Mouse (Mus musculus) left cerebral cortex, adult 8-10 months (tissue): ENCODE data around the gene Gas8. TPM values are rescaled to one million over a fixed set of nuclear protein-coding genes. Genes with fewer than 3 reads are reported as not detected.
A peak's percentile ranks its signal among the peaks of the same experiment; 100 is the strongest.
"Not testable (repeated sequence)": the region's sequence is repeated elsewhere in the genome, so short reads cannot be mapped to it uniquely, and the experiment has no call there.

ENCODE experiments used
- DNase-seq, 2 experiments: peaks; one replicate each; pipeline ENCODE4 v3.0.0; 2022; ENCODE audit warnings: low spot score in 2 of 2
- total RNA-seq, 4 experiments: library from RNA; stranded (reverse); gene quantifications; 2 replicates each; pipeline ENCODE4 v1.2.4; 2022

Gene Gas8
- total RNA-seq, 4 experiments from 2014 or later, result 20.3 to 31.0 (median 26.1) TPM

DNA sequence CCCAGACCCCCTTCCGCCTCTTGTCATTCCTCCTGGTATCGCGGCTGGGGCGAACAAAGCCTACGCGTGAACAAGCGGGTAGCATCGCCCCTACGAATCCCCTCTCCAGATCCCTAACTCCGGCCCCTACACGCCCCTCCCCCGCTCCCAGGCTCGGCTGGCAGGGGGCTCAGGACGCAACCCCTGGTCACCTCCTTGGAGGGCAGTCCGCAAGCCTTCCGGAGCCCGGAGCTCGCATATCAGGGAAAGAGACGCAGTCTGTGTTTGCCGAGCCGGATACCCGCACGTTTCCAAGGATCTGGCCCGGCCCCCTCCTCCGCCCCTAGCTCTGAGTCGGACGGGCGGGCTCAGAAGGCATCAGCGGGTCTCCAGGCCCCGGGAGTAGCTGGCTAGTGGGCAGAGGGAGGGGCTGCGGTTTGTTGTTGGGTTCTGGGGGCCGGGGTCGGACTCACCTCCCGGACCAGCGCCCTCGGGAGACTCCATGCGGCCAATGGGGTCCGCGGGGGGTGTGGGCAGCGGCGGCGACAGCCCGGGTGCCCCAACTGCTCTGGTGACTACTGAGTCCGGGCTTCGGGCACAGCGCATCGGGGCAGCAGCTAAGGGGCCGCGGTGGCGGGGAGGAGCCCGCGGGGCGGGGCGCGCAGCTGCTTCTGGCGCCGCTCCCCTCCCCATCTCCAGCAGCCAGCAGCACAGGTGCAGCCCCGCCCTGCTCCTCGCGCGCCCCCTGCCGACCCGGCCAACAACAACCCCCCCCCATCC, 3.7 kb upstream of the Gas8 start, which contains the start of gene Dbndd1:
Gene Dbndd1 (minus strand): TSS at position 683 of the 759 bp plus-strand sequence.
- DNase-seq, result peak; percentile 30 to 62

DNA sequence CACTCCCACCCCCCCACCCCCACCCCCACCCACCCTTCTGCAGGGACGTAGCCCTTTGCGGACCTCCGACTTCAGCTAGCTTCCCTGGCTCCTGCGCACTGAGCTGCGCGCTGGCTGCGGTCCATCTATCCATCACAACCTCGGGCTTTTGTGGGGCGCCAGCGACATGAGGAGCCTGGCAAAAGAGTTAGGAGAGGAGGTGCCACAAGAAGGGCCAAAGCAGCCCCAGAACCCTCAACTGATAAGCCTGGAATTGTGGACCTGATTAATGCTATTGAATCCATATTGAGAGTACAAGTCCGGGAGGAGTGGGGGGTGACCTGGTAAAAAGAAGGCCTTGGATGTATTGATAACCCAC, 3.1 kb upstream of the Gas8 start:
- DNase-seq, result no peak

DNA sequence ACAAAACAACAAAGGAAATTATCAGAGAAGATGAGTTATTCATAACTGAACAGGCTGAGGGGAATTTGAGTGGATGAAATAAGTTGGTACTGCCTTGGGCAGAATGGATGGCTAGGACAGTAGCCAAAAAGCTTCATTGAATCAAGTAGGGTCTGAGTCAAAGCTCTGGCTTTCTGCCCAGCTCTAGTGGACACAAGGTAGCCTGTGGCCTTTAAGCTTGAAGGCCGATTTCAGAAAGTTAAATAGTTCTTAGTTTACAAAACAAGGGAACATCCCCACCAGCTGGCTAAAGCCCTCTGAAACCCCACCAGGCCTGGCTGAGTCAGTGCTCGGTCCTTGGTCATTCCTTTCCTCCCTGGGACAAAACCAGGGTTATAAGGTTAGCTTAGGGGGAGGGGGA, 2.0 kb upstream of the Gas8 start:
- no peak for DNase-seq

DNA sequence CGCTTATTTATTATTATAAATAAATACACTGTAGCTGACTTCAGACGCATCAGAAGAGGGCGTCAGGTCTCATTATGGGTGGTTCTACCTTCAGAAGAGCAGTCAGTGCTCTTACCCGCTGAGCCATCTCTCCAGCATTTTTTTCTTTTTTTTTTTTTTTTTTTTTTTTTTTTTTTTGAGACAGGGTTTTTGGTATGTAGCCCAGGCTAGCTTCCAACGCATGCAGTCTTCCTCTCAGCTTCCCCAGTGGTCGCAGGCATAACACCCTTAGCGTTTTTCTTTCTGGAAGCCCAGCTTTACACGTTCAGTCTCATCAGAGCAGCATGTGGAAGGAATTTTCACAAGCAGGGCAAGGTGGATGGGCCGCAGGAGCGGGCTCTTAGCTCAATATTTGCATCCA, 462 bp upstream of the Gas8 start:
- DNase-seq, result no peak

DNA sequence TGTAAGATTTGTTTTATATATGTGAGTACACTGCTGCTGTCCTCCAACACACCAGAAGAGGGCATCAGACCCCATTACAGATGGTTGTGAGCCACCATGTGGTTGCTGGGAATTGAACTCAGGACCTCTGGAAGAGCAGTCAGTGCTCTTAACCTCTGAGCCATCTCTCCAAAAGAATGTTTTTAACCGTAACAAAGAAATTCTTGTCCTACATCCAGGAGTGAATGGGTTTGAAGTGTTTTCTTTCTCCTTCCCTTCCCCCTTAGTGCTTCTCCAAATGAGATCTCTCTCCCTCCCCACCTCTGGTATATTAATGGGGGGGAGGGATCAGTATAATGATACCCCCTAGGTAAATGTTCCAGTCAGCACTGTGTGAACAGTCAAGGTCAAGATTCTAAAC, 1.4 kb downstream of the Gas8 start:
- not testable (repeated sequence) for DNase-seq

DNA sequence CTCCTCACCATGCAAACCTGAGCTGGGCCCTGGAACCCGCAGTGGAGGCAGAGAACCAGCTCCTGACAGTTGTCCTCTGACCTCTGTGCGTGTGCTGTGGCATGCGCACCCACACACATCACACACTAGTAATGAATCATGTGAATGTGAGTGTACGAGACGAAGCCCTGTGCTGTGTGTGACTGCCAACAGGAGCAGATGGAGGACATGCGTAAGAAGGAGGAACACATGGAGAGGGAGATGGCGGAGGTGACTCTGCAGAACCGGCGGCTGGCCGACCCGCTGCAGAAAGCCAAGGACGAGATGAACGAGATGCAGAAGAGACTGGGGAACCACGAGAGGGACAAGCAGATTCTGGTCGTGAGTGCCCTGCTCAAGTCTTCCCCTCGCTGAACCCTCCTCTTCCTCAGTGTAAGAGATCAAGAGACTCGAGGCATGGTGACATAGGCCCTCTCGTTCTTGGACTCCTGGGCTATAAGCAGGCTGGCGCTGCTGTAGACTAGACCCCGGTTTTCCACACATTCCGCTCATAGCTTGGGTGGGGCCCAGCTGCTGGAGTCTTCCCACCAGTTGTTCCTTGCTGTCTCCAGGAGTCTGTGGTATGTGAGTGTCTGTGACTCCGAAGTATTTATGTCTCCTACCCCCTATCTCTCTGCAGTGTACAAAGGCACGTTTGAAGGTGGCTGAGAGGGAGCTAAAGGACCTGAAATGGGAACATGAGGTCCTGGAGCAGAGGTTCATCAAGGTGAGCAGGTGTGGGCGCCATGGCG, 9.3 kb downstream of the Gas8 start:
- DNase-seq, result peak in 1 of 2 experiments; percentile 47

DNA sequence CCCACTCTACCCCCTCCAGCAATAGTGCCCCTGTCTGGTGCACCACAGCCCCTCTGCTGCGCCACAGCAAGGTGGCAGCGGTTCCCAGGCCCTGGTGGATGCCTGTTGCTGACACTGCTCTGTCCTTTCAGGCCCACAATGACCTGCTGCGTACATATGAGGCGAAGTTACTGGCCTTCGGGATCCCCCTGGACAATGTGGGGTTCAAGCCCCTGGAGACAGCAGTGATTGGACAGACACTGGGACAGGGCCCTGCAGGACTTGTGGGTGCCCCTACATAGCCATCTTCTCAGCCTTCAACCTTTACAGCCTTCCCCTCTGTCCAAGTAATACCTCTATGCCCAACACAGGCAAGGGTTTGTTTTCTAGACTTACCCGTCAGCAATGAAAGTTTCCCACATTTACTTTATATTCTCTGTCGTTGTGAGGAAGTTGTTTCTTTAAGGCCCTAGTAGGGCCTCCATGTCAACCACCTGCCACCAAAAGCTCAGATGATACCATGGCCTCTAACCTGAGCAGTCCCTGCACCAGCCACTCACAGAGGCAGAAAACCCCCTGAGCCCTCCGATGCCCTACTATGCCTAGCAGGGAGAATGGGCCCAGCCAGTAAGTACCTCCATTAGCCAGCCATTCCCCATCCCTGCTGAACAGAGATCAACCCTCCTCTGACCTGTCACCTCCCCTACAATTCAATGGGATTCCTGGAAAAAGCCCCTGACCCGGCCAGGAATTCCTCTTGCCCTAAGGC, 17.8 kb downstream of the Gas8 start:
- peak in 1 of 2 experiments; percentile 4 for DNase-seq

DNA sequence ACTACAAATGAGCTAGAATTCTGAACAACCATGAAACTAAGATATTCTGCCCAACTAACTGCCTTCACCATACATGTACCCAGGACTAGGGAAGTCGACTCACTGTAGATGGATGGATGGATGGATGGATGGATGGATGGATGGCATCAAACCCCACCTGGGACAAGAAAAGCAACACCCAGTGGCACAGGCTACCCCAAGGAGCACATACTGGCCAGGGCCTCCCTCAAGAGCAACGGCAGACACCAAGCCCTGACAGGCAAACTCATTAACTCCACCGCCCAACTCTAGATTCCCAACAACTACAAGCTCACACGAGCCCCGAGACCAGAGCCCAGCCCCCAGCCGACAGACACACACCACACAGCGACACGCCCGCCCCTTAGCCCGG, 18.4 kb downstream of the Gas8 start:
- DNase-seq, result peak in 1 of 2 experiments; percentile 2

DNA sequence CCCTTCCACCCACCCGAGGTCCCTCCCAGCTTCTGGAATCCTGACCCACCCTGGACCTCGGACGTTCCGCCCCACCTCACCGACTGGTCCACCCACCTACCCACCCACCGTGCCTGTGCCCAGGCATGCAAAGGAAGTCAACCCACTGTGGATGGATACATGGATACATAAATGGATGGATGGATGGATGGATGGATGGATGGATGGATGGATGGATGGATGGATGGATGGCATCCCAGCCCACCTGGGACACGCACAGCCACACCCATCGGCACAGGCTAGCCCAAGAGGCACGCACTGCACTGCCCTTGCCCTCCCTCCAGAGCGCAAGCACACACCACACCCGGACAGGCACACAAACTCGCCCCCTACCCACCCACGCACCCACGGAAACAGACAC, 19.0 kb downstream of the Gas8 start:
- DNase-seq, result peak in 1 of 2 experiments; percentile 56

DNA sequence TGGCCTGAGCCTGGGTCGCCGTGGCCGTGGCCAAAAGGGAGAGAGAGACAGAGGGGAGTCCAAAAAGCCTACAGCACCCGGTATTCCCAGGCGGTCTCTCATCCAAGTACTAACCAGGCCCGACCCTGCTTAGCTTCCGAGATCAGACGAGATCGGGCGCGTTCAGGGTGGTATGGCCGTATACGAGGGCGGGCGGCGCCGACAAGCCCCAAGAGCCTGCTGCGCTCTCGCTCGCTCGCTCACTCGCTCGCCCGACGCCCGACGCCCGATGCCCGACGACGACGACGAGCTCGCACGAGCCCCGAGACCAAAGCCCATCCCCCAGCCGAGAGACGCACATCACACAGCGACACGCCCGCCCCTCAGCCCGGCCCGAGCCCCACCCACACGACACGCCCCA, 45.6 kb downstream of the Gas8 start:
- DNase-seq, result not testable (repeated sequence)

DNA sequence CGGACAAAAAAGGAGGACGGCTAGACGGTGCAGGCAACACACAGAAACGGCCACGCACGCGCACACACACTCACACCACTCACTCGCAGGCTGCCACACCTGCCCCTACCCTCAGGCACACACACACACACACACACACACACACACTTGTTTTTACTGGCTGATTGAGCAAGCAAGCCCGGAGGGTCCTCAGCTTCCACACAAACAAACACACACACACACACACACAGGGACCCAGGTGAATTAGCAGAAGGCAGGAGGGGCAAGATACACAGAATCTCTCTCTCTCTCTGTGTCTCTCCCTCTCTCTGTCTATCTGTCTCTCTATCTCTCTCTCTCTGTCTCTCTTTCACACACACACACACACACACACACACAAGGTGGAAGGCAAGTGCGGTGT, 56.8 kb downstream of the Gas8 start:
- peak in 1 of 2 experiments; percentile 4 for DNase-seq

Other genes starting within 250 kb of the Gas8 start
- gene Fanca, start 200.3 kb upstream of the Gas8 start, total RNA-seq, result 1 to 10 TPM; 1.3 to 2.8 (median 2.2) TPM
- gene Spire2, start 186.1 kb upstream of the Gas8 start, total RNA-seq, result 10 to 100 TPM; 17.3 to 19.0 (median 18.1) TPM
- 100 to 1,000 TPM; 555 to 559 (median 558) TPM for gene Tcf25, start 145.1 kb upstream of the Gas8 start, total RNA-seq
- not detected for gene Mc1r, start 111.7 kb upstream of the Gas8 start, total RNA-seq
- 100 to 1,000 TPM; 381 to 406 (median 387) TPM for gene Tubb3, start 107.4 kb upstream of the Gas8 start, total RNA-seq
- gene Def8, start 95.3 kb upstream of the Gas8 start, total RNA-seq, result 10 to 100 TPM; 54.1 to 61.0 (median 57.0) TPM
- gene Afg3l1, start 40.9 kb upstream of the Gas8 start, total RNA-seq, result 10 to 100 TPM; 25.2 to 33.7 (median 32.5) TPM
- gene Dbndd1, start 3.4 kb upstream of the Gas8 start, total RNA-seq, result 10 to 100 TPM; 16.0 to 20.3 (median 17.6) TPM
- gene Rhou, start 135.1 kb downstream of the Gas8 start, total RNA-seq, result 10 to 100 TPM; 46.1 to 56.0 (median 49.3) TPM